Mouse (Mus musculus): ENCODE data around the gene Arrdc3.
"Not testable (repeated sequence)": the region's sequence is repeated elsewhere in the genome, so short reads cannot be mapped to it uniquely, and the experiment has no call there.

The Arrdc3 gene

GRCm38 (mm10) chr13:80883190-80883589 is at the start of gene Arrdc3:
Gene Arrdc3, plus strand, starts transcription at chr13:80883384.
- DNase-seq (ENCODE audit: low read depth, low spot score) = peak; percentile 98

- DNase-seq (ENCODE audit: low read depth, low spot score) = peak; percentile 59
Observed at GRCm38 (mm10) chr13:80862215-80862614, 21.0 kb upstream of the Arrdc3 start.

GRCm38 (mm10) chr13:80864195-80864594 is 19.0 kb upstream of the Arrdc3 start:
- DNase-seq (ENCODE audit: low read depth, low spot score) = no peak

DNA sequence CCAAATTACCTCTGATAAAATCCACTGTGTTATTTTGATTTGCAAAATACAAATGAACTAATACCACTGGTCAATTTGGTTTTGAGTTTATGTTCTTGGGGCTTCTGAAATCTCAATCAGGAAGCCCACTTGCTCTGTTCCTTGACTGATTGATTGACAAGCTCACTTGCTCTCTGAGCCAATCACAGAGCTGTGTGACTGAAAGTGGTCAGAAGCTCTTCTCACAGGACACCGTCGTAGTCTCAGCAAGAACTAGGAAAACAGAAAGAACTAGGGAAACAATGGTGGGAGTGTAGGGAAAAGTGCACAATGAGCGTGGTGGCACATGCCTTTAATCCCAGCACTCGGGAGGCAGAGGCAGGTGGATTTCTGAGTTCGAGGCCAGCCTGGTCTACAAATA is 8.1 kb upstream of the Arrdc3 start:
- DNase-seq (ENCODE audit: low read depth, low spot score) = no peak

DNA sequence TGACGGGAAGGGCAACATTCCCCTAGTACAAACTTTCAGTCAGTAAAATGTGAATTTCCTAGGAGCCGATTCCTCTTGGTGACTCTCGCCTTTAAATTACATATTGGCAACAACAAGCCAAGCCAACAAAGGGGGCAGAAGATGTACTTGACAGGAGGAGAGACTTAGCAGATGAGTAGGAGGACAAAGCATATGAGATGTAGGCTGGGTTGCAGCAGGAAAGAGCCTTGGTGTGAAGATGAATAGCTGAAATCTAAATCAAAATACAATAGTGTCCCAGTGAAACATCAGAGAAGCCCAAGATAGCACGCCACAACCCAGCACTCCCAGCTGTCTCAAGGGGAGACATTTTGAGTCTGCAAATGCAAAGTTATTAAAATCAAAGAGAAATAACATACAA is 2.4 kb upstream of the Arrdc3 start:
- DNase-seq (ENCODE audit: low read depth, low spot score) = no peak

GRCm38 (mm10) chr13:80881722-80882500 is 1.3 kb upstream of the Arrdc3 start:
- DNase-seq (ENCODE audit: low read depth, low spot score) = peak; percentile 90

- peak; percentile 83 for DNase-seq (ENCODE audit: low read depth, low spot score)
Observed at GRCm38 (mm10) chr13:80882716-80883135, 458 bp upstream of the Arrdc3 start.

DNA sequence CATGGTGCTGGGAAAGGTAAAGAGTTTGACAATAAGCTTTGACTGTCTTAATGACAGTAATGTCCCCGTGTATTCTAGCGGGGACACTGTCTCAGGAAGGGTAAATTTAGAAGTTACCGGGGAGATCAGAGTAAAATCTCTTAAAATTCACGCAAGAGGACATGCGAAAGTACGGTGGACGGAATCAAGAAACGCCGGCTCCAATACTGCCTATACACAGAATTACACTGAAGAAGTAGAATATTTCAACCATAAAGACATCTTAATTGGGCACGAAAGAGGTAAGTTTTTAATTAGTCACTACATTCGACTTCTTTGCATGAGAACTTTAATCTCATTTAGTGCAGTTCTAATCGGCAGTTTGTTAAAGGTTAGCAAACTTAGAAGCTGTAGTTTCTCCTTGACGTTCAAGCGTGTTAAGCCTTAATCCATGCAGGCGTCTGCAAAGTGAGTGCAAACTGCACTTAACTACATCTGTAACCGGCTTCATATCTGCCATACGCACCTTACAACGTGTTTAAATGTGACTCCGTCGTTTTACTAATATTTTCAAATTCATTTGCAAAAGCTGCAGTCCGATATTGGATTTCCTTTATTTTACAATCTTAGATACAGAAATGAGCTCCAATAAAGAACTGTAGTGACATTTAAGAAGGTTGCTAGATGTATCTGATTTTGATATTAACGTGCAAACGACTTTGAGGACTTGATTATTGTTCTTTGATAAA is 629 bp downstream of the Arrdc3 start:
- DNase-seq (ENCODE audit: low read depth, low spot score) = peak; percentile 80

- peak; percentile 92 for DNase-seq (ENCODE audit: low read depth, low spot score)
Observed at GRCm38 (mm10) chr13:80884377-80884983, 1.3 kb downstream of the Arrdc3 start.

DNA sequence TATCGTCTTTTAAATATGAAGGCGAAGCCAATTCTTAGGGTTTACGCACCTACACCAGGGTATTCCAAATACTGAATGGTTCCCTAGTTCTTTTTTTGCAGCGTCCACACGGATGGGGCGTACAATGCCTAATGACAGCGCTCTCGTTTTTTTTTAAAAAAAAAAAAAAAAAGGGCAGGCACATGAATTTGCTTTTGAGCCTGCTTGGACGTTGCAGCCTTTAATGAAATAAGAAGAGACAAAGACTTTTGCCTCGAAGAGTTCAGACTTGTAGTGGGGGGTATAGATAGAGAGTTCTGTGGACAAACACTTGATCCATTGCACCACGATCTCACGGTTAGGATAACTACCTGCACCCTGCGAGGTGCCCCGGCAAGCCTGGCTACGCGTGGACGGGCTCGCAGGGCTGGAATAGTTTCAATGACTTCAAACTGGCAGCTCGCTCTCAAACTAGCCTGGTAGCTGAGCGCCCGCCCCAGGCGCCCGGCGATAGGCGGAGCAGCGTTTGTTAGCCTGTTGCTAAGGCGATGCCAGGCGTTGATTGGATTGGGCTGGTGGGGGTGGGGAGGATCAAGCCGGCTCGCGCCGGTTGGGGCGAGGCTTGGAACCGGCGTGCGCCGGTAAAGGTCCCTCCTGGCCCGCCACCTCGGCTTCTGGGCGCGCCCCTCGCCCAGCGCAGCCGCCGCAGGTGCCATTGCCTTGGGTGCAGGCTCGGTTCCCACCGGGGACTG is 2.1 kb downstream of the Arrdc3 start:
- peak; percentile 98 for DNase-seq (ENCODE audit: low read depth, low spot score)

DNA sequence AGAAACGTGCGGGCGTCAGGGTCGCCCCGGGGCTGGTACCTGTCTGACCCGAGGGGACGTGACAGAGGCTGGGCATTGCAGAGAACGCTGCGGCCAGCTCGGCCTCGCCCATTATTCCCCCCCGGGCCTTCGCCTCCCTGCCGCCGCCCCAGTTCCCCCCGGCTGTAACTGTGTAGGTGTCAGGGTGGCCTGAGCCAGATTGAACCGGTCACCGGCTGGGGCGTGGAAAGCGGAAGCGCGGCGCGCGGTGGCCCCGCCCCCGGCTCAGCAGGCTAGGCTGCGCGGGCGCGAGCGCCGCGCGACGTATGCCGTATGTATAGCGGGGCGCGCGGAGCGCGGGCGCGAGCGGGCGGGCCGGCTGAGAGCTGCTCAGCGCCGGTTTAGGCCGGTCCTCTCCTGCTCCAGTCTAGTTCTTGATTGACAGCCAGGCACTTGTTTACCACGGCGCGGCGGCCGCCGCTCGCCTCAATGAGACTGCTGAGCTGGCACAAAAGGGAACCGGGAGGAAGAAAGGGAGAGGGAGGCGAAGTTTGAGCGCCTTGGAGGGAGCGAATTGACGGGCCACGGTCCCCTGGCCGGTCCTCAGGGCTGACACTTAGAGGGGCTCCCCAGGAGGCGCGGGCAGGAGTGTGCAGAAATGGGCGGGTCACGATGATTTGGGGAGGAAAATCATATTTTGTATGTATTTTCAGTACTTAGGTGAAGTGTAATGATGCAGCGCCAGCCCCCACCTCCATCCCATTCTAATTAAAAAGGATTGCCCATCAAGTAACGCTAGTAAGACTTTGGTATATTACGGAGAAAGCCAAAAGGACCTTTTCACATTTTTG is 2.9 kb downstream of the Arrdc3 start:
- peak; percentile 98 for DNase-seq (ENCODE audit: low read depth, low spot score)

DNA sequence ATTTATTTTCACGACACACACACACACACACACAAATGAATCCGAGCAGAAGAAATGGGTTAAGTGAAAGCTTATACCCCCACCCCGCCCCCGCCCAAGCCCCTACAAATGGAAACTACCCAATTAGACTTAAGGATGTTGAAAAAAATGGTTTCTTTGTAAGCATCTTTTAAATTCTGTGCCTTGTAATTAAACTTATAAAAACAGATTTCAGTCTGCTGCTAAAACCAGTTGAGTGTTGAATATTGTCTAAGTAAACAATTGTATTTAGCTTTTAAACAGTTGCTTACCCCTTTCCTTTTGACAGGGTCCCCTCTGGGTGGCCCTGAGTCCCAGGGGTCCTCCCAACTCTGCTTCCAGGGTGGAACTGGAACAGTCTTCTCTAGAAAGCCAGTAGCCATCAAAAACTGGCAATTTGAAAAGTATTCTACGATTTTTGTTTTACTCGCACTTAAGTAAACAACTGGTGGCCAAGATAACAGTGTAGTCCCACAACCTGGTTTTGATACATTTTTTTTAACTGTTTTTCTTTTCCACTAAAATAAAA is 3.6 kb downstream of the Arrdc3 start:
- DNase-seq (ENCODE audit: low read depth, low spot score) = no peak

GRCm38 (mm10) chr13:80887842-80888241 is 4.7 kb downstream of the Arrdc3 start:
- no peak for DNase-seq (ENCODE audit: low read depth, low spot score)

DNA sequence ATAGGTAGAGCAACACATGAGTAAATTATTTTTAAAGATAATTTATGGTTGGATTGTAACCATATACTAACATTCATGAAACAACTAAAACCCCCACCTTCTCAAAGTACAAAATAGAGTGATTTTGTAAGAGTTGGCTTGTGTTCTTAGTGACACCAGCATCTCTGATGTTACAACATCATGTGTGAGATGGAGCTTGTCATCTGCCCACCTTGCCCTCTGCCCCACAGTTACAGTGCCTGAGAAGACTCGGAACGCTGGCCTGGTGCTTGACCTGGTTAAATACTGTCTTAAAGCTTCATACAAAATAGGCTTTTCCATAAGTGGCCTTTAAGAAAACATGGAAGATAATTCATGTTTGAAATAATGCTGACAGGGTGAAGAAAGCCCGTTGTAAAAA is 11.7 kb downstream of the Arrdc3 start:
- not testable (repeated sequence) for DNase-seq (ENCODE audit: low read depth, low spot score)

DNA sequence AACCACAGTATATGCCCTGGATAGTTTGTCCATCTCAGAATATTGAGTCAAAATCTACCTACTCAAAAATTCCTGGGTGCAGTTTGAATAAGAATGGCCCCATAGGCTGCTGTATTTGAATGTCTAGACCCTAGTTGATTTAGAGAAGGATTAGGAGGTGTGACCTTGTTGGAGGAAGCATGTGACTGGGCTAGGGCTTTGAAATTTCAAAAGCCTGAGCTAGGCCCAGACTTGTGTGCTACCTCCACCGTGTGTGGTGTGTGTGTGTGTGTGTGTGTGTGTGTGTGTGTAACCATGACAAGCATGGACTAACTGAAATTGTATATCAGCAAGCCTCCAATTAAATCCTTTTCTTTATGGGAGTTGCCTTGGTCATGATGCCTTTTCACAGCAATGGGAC is 14.2 kb downstream of the Arrdc3 start:
- DNase-seq (ENCODE audit: low read depth, low spot score) = no peak

DNA sequence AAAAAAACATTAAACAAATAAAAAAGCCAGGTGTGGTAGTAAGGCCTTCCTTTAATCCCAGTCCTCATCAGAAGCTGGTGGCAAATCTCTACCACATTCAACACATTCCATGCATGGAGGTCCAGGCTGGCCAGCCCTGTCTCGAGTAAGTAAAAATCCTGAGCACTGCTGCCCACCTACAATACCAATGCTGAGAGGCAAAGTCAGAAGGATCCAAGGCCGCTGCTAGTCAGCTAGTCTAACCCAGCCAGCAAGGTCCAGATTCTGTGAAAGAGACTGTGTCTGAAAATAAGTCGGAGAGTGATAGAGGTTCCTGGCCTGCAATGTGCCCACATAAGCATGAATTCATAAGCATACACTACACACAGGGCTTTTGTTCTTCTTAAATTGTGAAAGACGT is 14.9 kb downstream of the Arrdc3 start:
- DNase-seq (ENCODE audit: low read depth, low spot score) = no peak

- DNase-seq (ENCODE audit: low read depth, low spot score) = no peak
Observed at GRCm38 (mm10) chr13:80899435-80900029, 16.3 kb downstream of the Arrdc3 start.

GRCm38 (mm10) chr13:80901432-80901831 is 18.2 kb downstream of the Arrdc3 start:
- DNase-seq (ENCODE audit: low read depth, low spot score) = no peak

DNA sequence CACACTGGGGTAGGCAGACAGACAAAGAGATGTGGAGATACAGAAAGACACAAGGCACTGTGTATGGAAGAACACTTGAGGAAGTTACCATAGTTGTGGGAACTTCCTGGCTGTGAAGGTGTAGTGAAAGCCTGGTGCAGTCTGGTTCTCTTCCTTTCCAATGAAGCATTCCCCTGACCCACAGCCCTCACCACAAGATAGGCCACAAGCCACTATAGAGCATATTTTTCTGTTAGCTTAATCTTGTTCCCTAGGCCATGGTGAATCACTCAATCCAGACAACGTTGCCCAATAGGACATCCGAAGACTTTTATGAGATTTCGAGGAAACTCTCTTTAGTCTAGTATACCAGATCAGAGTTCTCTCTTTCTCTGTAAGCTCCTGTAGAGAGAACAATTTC is 19.6 kb downstream of the Arrdc3 start:
- no peak for DNase-seq (ENCODE audit: low read depth, low spot score)

- no peak for DNase-seq (ENCODE audit: low read depth, low spot score)
Observed at GRCm38 (mm10) chr13:80913361-80913760, 30.2 kb downstream of the Arrdc3 start.

Data from A20 (cell line).